Mouse (Mus musculus) thymus, adult 2 months (tissue): ENCODE results near the gene 1500009C09Rik.

Source experiments
- CTCF ChIP-seq: fragments of 200-500 bp; IDR thresholded peaks from 2 replicates; pipeline ENCODE4 v1.5.1; 2012; ENCODE audit warnings: mild to moderate bottlenecking, control low read depth, low read length, moderate library complexity, borderline replicate concordance; ENCODE audit not compliant: control insufficient read depth, poor library complexity, insufficient read depth; ENCODE audit errors: extremely low read depth
- POLR2A ChIP-seq: fragments of 200-500 bp; IDR thresholded peaks from 2 replicates; pipeline ENCODE4 v1.6.1; 2012; ENCODE audit warnings: mild to moderate bottlenecking, low read length, control low read depth, moderate library complexity; ENCODE audit not compliant: control insufficient read depth, poor library complexity, insufficient read depth; ENCODE audit errors: extremely low read depth

GRCm38 (mm10) chr15:82212752-82213063 lies 39.5 kb upstream of the 1500009C09Rik start, which contains the start of gene Shisa8:
- TF ChIP-seq CTCF (no peak), POLR2A (no peak)
